Mouse (Mus musculus) hindlimb bud, embryonic 11.5 days (tissue): ENCODE data around the gene Itfg2.
"Not testable (repeated sequence)": the region's sequence is repeated elsewhere in the genome, so short reads cannot be mapped to it uniquely, and the experiment has no call there.

Experiments used
- DNase-seq: peaks from one replicate; pipeline ENCODE4 v3.0.0-alpha.2; 2012; ENCODE audit warnings: low read depth, low spot score; ENCODE audit errors: extremely low spot score

Gene Itfg2

DNA sequence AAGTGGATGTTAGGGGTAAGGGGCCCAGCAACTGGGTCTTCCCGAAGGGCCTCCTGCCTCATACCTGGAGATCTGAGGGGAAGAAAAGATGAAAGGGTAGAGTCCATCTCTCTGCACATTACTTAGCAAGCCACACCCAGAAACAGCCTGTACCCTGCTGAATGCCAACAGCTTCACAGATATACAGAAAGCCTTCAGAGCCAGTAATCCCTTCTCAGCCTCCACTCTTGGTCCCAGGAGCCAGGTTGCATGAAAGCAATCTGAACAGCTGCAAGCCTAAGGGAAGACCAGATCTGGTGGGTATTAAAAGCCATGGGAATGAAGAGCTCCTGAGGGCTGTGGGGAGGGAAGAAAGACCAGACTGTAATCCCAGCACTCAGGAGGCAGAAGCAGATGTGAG is 35.5 kb downstream of the Itfg2 start:
- no peak for DNase-seq

DNA sequence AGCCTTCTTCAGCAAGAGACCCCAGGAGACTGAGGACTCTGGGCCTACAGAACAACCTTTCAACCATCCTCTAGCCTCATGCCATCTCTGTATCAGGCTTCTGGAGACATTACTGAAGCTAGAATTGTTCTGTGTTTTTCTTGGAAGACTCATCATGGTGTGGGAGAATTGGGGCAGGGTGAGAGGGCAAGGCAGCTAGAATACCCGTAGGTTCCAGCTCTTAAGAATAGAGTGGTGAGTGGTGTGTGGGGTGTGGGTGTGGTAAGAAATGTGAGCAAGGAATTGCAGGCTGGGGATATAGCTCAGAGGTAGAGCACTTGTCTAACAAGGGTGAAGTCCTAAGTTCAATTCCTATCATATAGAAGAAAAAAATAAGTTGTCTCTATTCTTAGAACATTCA is 39.7 kb downstream of the Itfg2 start:
- DNase-seq: no peak

DNA sequence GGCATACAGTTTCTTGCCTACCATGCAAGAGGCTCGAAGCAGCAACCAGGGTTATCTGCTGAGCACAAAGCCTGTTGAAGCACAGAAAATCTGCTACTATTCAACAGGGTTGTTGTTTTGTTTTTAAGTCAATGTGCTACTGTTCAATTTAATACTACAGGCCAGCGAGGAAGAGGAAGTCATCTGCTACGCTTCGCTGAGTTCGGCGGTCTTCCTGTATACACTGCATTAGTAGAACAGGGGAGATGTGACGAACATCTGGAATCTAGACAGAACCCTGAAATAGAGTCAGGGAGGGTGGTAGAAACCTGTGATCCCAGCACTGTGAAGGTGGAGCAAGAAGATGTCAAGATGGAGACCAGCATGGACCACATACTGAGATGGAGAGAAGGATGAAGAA is 41.0 kb downstream of the Itfg2 start:
- no peak for DNase-seq

DNA sequence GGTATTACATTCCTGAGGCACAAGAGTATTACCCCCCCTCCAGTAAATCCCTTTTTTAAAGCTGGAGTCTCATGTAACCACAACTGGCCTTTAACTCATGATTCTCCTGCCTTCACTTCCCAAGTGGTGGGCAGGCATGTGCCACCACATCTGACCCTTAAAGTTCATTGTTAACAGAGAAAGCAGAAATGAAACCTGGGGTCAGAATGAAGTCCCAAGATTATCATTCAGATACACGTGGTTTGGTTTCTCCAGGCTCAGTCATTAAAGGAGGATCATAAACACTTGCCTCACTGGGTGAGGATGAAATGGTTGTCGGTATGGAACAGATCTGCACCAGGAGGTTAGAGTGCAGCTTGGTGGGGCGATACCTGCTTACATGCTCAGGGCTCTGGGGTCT is 43.5 kb downstream of the Itfg2 start:
- no peak for DNase-seq

DNA sequence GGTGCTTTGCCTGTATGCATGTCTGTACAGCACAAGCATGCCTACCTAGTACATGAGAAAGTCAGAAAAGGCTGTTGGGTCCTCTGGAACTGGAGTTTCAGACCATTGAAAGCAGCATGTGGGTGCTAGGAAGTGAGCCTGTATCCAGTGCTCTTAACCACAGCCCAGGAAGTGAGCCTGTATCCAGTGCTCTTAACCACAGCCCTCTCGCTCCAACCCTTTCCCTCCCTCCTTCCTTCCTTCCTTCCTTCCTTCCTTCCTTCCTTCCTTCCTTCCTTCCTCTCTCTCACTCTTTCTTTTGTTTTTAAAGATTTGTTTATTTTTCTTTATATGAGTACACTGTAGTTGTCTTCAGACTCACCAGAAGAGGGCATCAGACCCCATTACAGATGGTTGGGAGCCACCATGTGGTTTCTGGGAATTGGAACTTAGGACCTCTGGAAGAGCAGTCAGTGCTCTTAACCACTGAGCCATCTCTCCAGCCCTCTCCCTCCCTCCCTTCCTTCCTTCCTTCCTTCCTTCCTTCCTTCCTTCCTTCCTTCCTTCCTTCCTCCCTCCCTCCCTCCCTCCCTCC is 44.0 kb downstream of the Itfg2 start:
- not testable (repeated sequence) for DNase-seq

DNA sequence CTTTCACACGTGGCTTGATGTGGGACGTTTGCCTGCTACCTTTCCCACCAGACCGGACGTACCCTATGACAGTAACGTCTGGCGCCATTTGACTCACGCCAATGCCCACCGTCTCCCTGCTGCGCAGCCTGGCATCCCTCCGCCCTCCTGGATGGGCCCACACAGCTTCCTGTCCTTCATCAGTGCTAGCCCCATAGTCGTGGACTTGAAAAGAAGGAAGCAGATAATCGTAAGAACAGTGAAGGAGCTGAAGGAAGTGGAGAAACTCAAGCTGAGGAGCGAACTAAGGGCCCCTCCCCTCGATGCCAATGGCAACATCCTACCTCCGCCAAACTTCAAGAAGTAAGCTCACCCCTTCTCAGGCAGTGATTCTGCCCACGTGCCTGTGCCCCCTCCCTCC is 45.1 kb downstream of the Itfg2 start:
- no peak for DNase-seq

DNA sequence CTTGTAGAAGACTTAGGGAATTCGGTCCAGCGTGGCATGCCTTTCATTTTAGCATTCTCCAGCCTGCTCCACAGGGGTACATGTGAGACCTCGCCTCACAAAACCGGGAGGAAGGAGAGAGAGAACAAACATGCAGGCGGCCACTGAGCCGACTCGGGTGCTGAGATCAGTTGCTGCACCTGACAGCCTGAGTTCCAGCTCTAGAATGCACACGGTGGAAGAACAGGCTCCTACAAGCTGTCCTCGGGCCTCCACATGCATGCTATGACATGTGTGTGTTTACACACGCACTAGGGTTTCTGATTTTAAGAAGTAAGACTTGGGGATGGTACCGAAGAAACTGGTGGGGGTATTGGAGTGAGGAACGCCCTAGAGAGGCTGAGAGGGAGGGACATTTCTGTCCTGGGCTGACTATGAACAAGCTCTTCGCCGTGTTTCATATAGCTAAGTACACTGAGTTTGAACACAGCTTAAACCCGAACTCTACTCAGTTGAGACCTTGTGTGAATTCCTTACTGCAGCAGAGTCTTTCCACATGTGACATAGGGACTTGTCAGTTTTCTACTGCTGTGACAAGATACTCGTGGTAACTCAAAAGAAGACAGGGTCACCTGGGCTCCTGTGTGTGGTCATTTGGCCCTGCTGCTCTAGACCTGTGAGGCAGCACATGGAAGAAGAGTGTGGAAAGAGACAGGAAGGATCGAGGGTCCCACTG is 48.2 kb downstream of the Itfg2 start:
- DNase-seq: no peak

DNA sequence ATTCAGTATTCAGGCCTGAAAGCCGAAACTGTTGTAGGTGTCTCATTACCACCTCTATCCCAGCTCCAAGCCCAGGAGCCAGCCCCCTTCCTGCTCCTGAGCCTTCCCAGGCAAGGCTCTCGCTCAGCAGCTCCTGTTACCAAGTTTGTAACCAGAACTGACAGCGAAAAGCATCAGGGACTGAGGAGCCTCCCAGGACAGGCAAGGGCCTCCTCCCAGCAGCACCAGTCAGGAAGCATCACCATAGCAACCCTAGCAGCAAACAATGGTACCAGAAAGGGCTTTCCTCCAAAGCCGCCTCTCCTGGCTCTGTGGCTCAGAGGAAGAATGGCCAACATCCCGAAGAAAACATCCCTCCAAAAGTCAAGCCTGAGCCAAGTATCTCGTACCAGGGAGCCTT is 49.5 kb downstream of the Itfg2 start, which contains the start of the genes Tex52 and Gm44596:
Tex52 (plus strand) TSS at position 265 of the 400 bp plus-strand sequence.
Gm44596 (plus strand) TSS at position 312 of the 400 bp plus-strand sequence.
- DNase-seq: no peak

DNA sequence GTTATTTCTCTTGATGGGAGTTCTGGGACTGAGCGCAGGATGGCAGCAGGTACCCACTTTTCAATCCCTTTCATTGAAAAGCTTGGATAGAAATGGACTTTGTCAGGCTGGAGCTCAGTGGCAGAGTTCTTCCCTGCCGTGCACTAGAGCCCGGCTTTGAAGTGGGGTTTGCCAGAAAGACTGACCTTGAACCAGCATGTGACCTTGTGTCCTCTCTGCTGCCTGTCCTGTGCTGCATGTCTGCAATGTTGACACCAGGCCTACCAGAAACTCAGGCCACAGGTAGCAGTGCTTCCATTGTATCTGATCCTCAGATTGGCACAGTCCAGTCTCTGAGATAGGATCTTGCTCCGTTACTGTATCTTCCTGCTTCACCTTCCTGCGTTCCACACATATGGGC is 54.7 kb downstream of the Itfg2 start:
- no peak for DNase-seq

DNA sequence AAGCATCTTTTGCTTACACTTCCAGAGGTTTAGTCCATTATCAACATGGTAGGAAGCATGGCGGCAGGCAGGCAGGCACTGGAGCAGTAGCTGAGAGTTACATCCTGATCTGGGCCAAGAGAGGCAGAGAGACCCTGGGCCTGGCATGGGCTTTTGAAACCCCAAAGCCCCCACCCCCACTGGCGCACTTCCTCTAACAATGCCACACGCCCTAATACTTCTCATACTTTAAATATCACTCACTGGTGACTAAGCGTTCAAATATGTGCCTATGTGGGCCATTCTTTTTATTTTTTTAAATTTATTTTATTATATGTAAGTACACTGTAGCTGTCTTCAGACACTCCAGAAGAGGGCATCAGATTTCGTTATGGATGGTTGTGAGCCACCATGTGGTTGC is 58.3 kb downstream of the Itfg2 start:
- DNase-seq: no peak

DNA sequence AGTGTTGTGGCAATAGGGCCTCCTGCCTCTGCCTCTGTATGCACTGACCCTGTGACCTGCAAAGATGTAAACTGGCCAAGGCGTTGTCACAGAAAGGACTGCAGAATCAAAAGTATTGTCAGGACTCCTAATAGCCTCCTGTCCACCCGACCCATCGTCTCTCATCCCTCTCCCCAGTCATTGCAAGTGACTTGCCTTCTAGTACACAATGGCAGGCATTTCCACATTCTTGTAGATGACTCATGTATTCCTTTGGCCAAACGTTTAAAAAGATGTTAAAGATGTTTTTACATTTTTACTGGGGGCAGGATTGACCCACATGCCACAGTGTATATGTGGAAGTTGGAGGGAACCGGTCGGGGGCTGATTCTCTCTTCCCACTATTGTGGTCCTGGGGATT is 60.0 kb downstream of the Itfg2 start:
- DNase-seq: no peak

DNA sequence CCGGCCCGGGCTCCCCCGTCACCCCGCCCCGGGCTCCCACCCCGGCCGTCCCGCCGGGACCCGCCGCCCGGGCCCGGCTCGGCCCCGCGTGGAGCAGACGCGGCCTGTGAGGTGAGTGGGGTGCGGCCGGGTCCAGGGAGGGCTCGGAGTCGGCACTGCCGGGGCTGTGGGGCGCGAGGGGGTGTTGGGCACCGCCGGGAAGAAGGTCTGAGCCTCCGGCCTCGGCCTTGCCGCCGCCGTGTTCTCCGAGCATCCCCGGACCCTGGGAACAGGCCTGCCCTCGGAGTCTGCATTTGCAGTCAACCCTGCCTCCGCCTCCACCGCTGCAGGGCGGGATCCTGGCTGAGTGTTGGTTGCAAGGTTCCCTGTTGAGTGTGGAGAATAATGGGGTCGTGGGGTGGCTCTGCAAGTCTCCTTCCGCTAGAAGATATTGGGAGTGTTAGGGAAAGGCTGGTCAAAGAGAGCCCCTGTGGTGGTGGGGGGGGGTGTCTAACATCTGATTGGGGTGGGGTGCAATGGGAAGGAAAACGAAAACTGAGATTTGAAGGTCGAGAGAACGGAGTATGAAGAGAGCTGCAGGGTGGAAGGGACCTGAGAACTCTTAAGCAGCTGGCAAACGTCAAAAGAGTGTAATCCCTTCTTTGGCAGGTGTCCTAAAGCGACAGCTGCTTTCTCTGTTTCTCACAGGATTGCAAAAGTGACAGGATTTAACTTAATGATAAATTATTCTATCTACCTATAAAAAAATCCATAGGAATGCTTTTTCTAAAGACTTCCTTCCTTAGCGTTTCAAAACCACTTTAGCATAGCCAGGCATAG is 61.5 kb downstream of the Itfg2 start:
- DNase-seq: no peak

DNA sequence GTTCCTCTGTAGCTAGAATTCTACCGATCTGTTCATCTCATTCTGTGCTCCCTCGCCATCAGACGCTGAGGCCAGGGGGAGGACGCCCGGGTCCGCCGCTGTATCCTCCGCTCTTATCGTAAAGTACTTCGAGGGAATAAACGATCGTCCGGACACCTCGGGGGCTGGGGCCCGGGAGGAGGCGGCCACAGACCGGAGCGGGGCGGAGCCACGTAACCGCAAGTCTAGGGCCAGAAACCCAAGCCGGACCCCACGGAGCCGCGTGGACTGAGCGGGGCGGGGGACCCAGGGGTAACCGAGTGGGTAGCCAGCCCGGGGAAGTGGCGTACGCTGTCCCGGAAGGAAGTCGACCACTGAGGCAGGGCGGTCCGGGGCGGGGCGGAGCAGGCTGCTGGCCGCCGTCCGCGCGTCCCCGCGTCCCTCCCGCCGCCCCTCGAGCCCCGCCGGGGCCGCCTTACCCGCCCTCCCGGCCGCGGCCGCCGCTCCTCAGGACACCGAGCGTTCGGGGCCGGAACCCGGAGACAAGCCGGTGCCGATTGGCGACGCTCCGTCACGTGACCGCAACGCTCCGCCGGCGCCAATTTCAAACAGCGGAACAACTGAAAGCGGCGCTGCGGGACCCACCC is 62.2 kb downstream of the Itfg2 start, which contains the start of the genes Rhno1 and Foxm1:
Rhno1 (minus strand) TSS at position 531 of the 626 bp plus-strand sequence.
Foxm1 (plus strand) TSS at position 587 of the 626 bp plus-strand sequence.
- DNase-seq: no peak

DNA sequence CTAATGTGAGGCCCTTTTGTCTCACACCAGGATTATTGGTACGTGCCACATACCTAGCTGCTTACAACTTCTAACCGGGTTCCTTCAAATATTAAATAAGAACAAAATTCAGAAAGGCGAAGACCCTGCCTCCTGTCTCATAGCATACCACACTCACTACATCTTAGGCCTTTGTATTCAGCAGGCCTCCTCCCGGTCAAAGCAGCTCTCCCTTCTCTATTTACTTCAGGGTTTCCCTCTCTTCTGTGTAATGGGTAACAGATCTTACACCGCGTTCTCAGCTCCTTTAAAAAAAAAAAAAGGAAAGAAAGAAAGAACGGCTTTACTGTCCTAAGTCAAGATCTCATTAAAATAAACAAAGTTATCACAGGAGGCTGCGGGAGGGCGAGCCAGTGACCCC is 62.8 kb downstream of the Itfg2 start:
- no peak for DNase-seq
